Mouse (Mus musculus): ENCODE data around the gene Neurog2.

Neurog2 gene

GRCm38 (mm10) chr3:127633080-127634032 is at the start of gene Neurog2:
Gene Neurog2 (plus strand): TSS chr3:127633135.
- no peak for DNase-seq (ENCODE audit: low read depth)

DNA sequence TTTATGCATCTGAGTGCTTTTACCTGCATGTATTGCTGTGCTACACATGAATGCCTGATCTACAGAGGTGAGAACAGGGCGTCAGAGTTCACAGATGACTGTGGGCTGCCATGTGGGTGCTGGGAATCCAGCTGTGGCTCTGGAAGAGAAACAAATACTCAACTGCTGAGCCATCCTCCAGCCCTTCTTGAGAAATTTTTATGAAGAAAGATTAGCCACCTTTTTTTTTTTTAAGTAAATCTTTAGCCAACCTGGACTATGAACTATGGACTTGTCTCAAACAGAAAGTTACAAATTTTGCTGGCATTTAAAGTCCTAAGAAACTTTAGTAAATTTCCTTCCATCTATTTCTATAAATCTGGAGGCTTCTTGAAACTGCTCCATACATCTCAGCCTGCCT is 35.8 kb upstream of the Neurog2 start:
- DNase-seq (ENCODE audit: low read depth): no peak

DNA sequence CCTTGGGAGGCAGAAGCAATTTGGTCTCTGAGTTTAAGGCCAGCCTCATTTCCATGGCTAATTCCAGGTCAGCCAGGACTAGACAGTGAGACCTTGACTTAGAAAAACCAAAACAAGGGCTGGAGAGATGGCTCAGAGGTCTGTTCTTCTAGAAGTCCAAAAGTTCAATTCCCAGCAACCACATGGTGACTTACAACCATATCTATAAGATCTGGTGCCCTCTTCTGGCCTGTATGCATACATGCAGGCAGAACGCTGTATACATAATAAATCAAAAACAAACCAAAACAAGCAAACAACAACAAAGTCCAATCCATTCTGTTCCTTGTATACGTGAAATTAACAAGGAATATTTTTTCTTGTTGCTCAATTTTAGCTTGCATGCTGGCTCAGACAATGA is 24.8 kb upstream of the Neurog2 start:
- DNase-seq (ENCODE audit: low read depth): no peak

DNA sequence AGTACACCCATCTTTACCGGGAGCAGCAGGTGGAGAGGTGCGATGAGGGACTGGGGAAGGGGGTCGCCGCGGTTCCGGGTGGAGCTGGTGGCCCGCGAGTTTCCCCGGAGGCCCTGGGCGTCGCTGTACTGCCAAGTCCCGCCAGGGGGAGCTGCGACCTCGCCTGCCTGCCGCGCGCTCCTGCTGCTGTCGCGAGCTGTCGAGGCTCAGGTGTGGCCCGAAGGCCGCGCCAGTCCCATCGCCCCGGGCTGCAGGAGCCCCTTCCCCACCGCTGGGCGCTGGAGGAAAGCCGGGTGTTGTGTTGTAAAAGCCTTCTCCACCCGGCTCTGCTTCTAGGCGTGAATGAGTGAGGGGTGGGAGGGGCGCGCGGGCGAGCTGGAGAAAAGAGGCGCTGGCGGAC is 7.6 kb upstream of the Neurog2 start:
- DNase-seq (ENCODE audit: low read depth): no peak

- no peak for DNase-seq (ENCODE audit: low read depth)
Measured at GRCm38 (mm10) chr3:127625701-127626399, 7.1 kb upstream of the Neurog2 start.

- DNase-seq (ENCODE audit: low read depth): no peak
Measured at GRCm38 (mm10) chr3:127626524-127626923, 6.4 kb upstream of the Neurog2 start.

GRCm38 (mm10) chr3:127627151-127627955 is 5.6 kb upstream of the Neurog2 start:
- no peak for DNase-seq (ENCODE audit: low read depth)

DNA sequence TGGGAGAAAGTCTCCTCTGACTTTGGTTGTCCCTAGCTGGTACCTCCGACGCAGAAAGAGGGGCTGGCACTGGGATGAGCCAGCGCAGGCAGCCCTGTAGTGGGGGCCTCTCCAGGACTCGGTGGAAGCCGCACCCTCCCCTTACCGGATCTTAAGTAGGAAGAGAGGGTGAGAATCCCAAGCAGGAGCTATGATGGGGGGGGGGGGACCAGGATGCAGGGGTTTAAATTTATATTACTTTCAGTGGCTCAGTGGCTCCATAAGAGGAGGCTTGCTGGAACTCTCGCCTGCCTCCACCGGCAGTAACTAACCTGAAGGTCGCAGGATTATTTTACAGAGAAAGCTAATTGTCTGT is 5.0 kb upstream of the Neurog2 start:
- DNase-seq (ENCODE audit: low read depth): no peak

DNA sequence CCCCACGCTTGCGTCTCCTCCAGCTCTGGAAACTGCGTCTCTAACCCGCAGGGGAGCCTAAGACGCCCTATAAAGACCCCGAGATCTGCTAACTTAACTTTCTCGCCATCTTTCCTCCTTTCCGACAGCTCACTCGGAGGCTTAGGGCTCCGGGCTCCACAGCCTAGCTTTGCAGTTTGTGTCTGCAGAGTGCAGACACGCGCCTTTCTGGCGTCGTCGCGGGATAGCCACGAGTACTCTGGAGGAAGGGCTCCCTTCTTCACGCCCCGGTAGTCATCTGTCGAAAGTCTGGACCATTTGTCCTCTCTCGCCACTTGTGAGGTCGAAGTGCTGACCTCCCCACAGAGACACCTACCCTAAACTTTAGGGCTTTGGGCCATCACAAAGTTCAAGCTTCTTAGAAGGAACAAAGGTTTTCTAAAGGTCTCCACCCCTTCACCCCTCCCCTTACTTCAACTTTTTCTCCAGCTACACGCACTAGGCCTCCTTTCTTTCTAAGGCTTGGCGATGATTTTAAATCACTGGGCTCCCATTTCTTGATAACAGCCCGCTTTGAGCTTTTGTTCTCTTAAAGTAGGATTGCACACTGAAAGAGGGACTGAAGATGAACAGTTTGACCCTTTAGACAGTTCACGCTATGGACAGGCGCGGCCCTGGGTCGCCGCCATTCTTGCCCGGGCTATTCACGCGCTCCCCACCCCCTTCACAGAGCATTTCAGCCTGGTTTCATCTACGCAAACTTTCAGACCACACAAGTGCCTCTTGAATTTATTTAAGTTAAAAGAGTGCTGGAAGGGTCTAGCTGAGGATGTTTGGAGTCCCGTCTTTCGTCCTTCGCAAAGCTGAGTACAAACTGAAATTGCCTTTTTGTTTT is 4.4 kb upstream of the Neurog2 start:
- no peak for DNase-seq (ENCODE audit: low read depth)

GRCm38 (mm10) chr3:127630190-127630589 is 2.7 kb upstream of the Neurog2 start:
- no peak for DNase-seq (ENCODE audit: low read depth)

GRCm38 (mm10) chr3:127630735-127631372 is 2.1 kb upstream of the Neurog2 start:
- no peak for DNase-seq (ENCODE audit: low read depth)

GRCm38 (mm10) chr3:127631582-127631981 is 1.4 kb upstream of the Neurog2 start:
- DNase-seq (ENCODE audit: low read depth): no peak

GRCm38 (mm10) chr3:127632531-127632930 is 404 bp upstream of the Neurog2 start:
- DNase-seq (ENCODE audit: low read depth): no peak

- DNase-seq (ENCODE audit: low read depth): no peak
Measured at GRCm38 (mm10) chr3:127634101-127634983, 1.4 kb downstream of the Neurog2 start.

DNA sequence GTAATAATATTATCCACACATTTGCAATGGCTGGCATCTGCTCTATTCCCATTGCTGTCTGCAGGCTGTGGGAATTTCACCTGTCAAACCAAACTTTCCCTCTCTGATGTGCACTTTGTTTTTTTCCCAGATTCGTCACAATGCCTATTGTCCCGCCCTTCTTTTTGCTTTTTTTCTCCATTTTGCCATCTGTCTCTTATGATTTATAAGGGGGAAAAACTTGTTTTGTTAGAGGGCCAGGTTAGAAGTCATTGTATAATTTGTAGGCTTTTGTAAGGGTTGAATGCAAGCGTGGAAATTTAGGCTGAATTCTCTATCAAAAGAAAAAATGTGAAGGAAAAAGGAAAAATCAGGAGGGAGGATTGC is 2.0 kb downstream of the Neurog2 start:
- no peak for DNase-seq (ENCODE audit: low read depth)

DNA sequence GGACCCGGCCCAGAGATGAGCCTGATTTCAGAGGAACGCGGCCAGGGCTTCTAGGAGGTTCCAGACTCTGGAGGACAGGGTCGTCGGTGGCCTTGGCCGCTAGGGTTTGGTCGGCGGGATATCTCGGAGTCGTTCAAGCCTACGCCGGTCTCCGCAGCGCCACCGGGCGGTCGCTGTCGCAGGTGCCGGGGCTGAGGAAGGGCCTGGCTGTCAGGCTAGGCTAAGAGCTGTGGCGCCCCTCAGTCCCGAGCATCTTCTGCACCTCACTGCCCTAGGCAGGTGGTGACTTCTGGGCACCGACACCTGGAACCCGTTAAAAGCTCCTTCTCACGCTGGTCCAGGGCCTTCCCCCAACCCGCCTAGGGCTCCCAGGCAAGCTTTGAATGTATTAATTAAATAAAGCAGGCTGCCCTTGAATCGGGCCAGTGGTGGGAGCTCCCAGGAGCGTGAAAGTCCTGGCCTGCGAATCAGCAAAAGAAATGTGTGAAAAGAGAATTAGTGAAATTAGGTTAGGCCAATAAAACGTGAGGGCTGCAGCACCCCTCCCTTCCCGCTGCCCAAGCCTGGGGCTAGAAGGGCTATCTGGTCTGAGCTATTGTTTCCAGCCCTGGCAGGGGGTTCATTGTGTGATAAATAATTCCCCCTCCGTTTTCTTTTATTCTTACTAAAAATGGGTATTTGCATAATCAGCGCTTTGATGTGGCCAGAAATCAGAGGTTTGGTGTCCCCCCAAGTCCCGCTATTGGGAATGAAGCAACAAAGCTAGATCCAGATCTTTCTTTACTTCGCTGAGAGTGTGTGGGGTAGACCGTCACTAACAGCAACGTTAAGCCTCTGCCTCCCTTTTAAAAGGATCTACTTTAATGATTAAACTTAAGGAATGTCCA is 7.2 kb downstream of the Neurog2 start:
- no peak for DNase-seq (ENCODE audit: low read depth)

GRCm38 (mm10) chr3:127640762-127641700 is 8.1 kb downstream of the Neurog2 start:
- no peak for DNase-seq (ENCODE audit: low read depth)

- no peak for DNase-seq (ENCODE audit: low read depth)
Measured at GRCm38 (mm10) chr3:127642211-127642610, 9.3 kb downstream of the Neurog2 start.

All from fibroblast of lung, adult 2 months (primary cell).